Mouse (Mus musculus) neutrophil, adult 65 days (primary cell): ENCODE measurements around the gene Scai. TPM values are rescaled to one million over a fixed set of nuclear protein-coding genes. Genes with fewer than 3 reads are reported as not detected.

Experiments used
- total RNA-seq: library from RNA; stranded (reverse); gene quantifications from 2 replicates; pipeline ENCODE4 v1.2.4, GENCODE M21; 2023

Gene Scai
- total RNA-seq = 6.4 and 12.9 TPM in 2 replicates

GRCm38 (mm10) chr2:39190561-39191056 lies at the start of gene Scai:
Gene Scai (minus strand): TSS chr2:39190734.

GRCm38 (mm10) chr2:39226019-39226640 lies 35.6 kb upstream of the Scai start, which contains the start of gene Ppp6c:
Gene Ppp6c (minus strand): TSS chr2:39226451.

GRCm38 (mm10) chr2:39065400-39065987 lies 125.0 kb downstream of the Scai start, which contains the start of gene Golga1:
Gene Golga1 (minus strand): TSS chr2:39065541.

Other genes starting within 250 kb of the Scai start
- gene Wdr38, start 193.3 kb downstream of the Scai start, total RNA-seq = 0.16 and 0.23 TPM in 2 replicates
- 22.4 and 26.0 TPM in 2 replicates for gene Arpc5l, start 185.4 kb downstream of the Scai start, total RNA-seq
- 200 and 253 TPM in 2 replicates for gene Rpl35, start 185.1 kb downstream of the Scai start, total RNA-seq
- gene Golga1, start 125.2 kb downstream of the Scai start, total RNA-seq = 13.6 and 17.8 TPM in 2 replicates
- gene Ppp6c, start 35.7 kb upstream of the Scai start, total RNA-seq = 66.2 and 71.4 TPM in 2 replicates